Mouse (Mus musculus): Measurements from ENCODE around the gene Atp6v0e2. TPM values are rescaled to one million over a fixed set of nuclear protein-coding genes. Genes with fewer than 3 reads are reported as not detected.

The Atp6v0e2 gene
- polyA plus RNA-seq, 1 experiment from 2014 or later, result 55.1 TPM

DNA sequence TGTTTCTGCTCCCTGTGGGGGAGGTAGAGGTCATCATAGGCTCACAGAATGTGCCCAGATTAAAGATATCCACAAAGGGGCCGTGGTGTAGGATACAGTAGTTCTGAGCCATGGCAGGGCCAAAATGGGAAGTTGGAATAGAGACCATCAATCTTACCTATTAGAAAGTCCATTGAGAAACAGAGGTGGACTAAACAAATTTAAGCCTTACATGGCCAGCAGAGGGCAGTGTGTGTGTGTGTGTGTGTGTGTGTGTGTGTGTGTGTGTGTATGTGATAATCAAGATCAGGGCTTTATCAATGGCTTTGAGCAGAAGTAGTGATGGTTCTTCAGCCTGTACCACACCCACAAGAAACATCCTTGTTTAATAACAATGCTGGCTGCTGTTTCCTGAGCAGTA, 8.9 kb downstream of the Atp6v0e2 start:
- no peak overlapping the region for H3K9ac ChIP-seq (ENCODE audit: low read depth, low read length)
- H3K36me3 ChIP-seq (ENCODE audit: control insufficient read depth, insufficient read depth, low read length), result no peaks in the 10 kb centered on the region
- H3K4me1 ChIP-seq (replicated peaks; ENCODE audit: control insufficient read depth, insufficient read depth, low read length), result no peaks in the 10 kb centered on the region
- H3K27ac ChIP-seq (ENCODE audit: low read depth, low read length), result no peak overlapping the region
- H3K4me2 ChIP-seq (replicated peaks; ENCODE audit: low read depth, low read length), result no peak overlapping the region
- H3K9me3 ChIP-seq (ENCODE audit: control insufficient read depth, low read length), result no peaks in the 10 kb centered on the region
- peak; percentile 62 for DNase-seq (ENCODE audit: low spot score)
- WGBS, result 43% methylated on average over 1 of the region's 1 CpGs
- H3K4me3 ChIP-seq (ENCODE audit: low read depth, low read length), result no peak overlapping the region
- ATAC-seq (ENCODE audit: low FRiP score), result no peak
- no peaks in the 10 kb centered on the region for H3K27me3 ChIP-seq (ENCODE audit: control insufficient read depth, insufficient read depth, low read length)

DNA sequence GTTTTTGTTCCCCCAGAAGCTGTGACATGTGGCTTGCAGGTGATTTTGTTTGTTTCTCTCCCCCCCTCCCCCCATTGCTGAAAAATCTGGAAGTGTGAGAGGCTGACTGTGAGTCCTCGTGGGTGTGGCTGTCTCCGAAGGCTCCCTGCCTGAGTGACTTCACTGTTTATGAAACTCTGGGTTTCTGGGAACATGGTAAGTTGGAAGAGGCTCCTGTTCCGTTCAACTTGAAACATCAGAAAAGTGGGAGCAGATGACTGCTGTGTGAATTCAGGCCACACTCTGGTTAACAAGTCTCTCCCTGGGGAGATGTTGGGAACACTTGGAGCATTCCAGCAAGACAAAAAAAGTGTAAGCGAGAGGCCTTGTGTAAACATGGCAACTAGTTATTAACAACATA, 9.4 kb downstream of the Atp6v0e2 start:
- no peak overlapping the region for H3K9ac ChIP-seq (ENCODE audit: low read depth, low read length)
- H3K27me3 ChIP-seq (ENCODE audit: control insufficient read depth, insufficient read depth, low read length), result no peaks in the 10 kb centered on the region
- H3K4me2 ChIP-seq (replicated peaks; ENCODE audit: low read depth, low read length), result no peak overlapping the region
- no peaks in the 10 kb centered on the region for H3K36me3 ChIP-seq (ENCODE audit: control insufficient read depth, insufficient read depth, low read length)
- H3K27ac ChIP-seq (ENCODE audit: low read depth, low read length), result no peak overlapping the region
- no peak overlapping the region for H3K4me3 ChIP-seq (ENCODE audit: low read depth, low read length)
- H3K4me1 ChIP-seq (replicated peaks; ENCODE audit: control insufficient read depth, insufficient read depth, low read length), result no peaks in the 10 kb centered on the region
- no peaks in the 10 kb centered on the region for H3K9me3 ChIP-seq (ENCODE audit: control insufficient read depth, low read length)
- 53% methylated on average over 4 of the region's 4 CpGs for WGBS
- ATAC-seq (ENCODE audit: low FRiP score) (no peak), DNase-seq (ENCODE audit: low spot score) (no peak)

DNA sequence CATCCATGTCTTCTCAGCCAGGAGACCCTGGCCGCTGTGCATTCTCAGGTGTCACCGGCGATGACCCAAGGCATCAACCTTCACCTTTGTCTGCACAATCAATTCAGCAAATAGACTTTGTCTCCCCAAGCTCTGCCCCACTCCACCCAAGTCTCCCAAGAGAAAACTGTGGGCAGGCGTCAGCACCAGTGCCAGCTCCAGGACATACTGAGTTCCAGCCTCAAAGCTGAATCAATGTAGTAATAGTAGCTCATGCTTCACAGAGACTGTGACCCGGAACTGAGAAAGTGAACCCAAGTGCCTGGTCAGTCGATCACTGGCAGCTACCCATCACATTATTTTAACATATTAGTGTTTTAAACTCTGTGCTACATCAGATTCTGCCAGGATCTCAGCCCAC, 10.9 kb downstream of the Atp6v0e2 start:
- Histone ChIP-seq H3K36me3 (ENCODE audit: control insufficient read depth, insufficient read depth, low read length) (no peaks in the 10 kb centered on the region), H3K27ac (ENCODE audit: low read depth, low read length) (no peak overlapping the region), H3K27me3 (ENCODE audit: control insufficient read depth, insufficient read depth, low read length) (no peaks in the 10 kb centered on the region), H3K4me3 (ENCODE audit: low read depth, low read length) (no peak overlapping the region), H3K9me3 (ENCODE audit: control insufficient read depth, low read length) (no peaks in the 10 kb centered on the region), H3K4me2 (replicated peaks; ENCODE audit: low read depth, low read length) (no peak overlapping the region), H3K4me1 (replicated peaks; ENCODE audit: control insufficient read depth, insufficient read depth, low read length) (no peaks in the 10 kb centered on the region), H3K9ac (ENCODE audit: low read depth, low read length) (no peak overlapping the region)
- ATAC-seq (ENCODE audit: low FRiP score), result no peak
- WGBS, result 89% methylated on average over 6 of the region's 6 CpGs
- no peak for DNase-seq (ENCODE audit: low spot score)

DNA sequence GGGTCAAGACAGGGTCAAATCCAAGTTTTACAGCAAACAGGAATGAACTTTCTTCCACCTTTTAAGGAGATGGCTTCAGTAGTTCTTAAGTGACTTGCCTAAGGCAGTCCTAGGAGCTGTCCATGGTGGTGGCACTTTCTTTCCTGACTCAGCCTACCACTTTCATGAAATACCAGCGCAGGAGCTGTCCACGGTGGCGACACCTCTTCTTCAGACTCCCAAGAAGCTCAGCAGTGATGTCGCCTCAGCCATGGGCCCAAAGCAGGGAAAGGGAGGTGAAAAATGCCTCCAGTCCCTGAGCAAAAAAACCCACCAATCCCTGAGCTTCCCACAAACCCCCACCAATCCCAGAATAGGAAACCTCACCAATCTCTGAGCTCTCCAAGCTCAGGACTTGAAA, 15.5 kb downstream of the Atp6v0e2 start:
- Histone ChIP-seq H3K9ac (ENCODE audit: low read depth, low read length) (no peak overlapping the region), H3K4me1 (replicated peaks; ENCODE audit: control insufficient read depth, insufficient read depth, low read length) (peaks cover 3% of the 10 kb centered on the region; the same call in 1 of the 2 replicates), H3K9me3 (ENCODE audit: control insufficient read depth, low read length) (no peaks in the 10 kb centered on the region), H3K4me2 (replicated peaks; ENCODE audit: low read depth, low read length) (no peak overlapping the region), H3K27ac (ENCODE audit: low read depth, low read length) (no peak overlapping the region), H3K27me3 (ENCODE audit: control insufficient read depth, insufficient read depth, low read length) (no peaks in the 10 kb centered on the region), H3K36me3 (ENCODE audit: control insufficient read depth, insufficient read depth, low read length) (no peaks in the 10 kb centered on the region; the same call in 1 of the 2 replicates), H3K4me3 (ENCODE audit: low read depth, low read length) (no peak overlapping the region)
- DNase-seq (ENCODE audit: low spot score) (no peak), ATAC-seq (ENCODE audit: low FRiP score) (no peak)
- 65% methylated on average over 4 of the region's 4 CpGs for WGBS

DNA sequence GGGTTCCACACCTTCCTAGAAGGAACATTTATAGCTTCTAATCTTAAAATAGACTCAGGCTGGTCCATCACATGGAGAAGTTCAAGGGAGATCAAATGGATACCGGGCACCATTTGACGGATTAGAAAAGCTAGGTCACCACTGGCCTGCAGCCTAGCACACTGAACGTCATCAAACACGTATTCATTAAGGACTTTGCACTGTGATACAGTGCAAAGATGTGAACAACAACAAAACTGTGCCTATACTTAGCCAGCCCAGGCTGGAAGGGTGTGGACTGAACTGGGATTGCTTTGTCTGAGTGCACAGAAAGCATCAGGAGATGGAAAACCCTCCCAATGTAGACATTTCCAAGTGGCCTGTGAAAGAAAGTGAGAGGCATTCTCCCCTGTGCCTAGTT, 16.4 kb downstream of the Atp6v0e2 start:
- Histone ChIP-seq H3K4me3 (ENCODE audit: low read depth, low read length) (peak overlapping the region; percentile 55), H3K9ac (ENCODE audit: low read depth, low read length) (peak overlapping the region; percentile 85), H3K27me3 (ENCODE audit: control insufficient read depth, insufficient read depth, low read length) (no peaks in the 10 kb centered on the region), H3K4me2 (replicated peaks; ENCODE audit: low read depth, low read length) (peak overlapping the region; percentile 75), H3K27ac (ENCODE audit: low read depth, low read length) (peak overlapping the region; percentile 95), H3K9me3 (ENCODE audit: control insufficient read depth, low read length) (no peaks in the 10 kb centered on the region), H3K4me1 (replicated peaks; ENCODE audit: control insufficient read depth, insufficient read depth, low read length) (peaks cover 3% of the 10 kb centered on the region; the same call in 1 of the 2 replicates), H3K36me3 (ENCODE audit: control insufficient read depth, insufficient read depth, low read length) (peaks cover 2% of the 10 kb centered on the region; the same call in 1 of the 2 replicates)
- 80% methylated on average over 4 of the region's 4 CpGs for WGBS
- peak; percentile 34 for DNase-seq (ENCODE audit: low spot score)
- 0 out of 2 replicates have a peak, but pooled peaks have one; percentile 11 for ATAC-seq (ENCODE audit: low FRiP score)

DNA sequence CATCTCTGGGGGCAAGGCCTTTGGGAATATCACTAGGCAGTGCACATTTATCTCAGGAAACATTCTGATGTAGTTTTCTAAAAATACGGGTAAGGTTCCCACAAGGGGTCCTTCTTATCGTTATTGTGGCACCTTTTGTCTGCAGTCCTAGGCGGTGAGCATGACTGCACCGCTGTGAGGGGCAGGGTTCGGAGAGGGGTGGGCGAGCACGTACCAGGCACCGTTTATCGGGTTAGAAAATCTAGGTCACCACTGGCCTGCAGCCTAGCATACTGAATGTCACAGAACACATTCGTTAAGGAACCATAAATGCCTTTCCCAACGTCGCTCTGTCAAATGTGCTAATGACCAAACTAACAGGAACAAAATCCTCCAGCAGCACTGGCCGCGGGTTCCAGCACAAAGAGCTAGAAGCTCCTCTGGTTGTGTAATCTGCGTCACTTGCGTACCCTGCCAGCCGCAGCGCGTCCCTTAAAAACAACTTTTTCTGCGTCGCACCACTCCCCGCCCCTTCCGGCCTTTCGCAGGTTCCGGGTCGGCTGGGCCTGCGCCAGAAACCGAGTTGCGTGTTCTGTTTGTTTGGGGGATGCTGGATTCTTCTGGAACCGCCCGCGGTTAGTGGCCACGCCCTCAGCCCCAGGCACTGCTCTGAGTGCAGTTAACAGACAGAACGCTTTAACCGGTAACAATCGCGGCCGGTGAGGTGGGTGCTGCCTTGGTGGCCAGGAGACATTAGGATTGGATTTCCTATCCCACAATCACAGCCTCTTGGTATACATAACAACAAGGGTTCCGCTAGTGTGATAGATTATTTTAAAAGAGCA, 17.1 kb downstream of the Atp6v0e2 start, which contains the start of gene Lrrc61:
Gene Lrrc61 (plus strand): TSS at position 517 of the 824 bp plus-strand sequence.
- H3K27ac ChIP-seq (ENCODE audit: low read depth, low read length), result peak within 1 kb of the TSS; percentile 95
- peaks cover 2% of the 10 kb centered on the region; the same call in 1 of the 2 replicates for H3K36me3 ChIP-seq (ENCODE audit: control insufficient read depth, insufficient read depth, low read length)
- no peaks in the 10 kb centered on the region for H3K9me3 ChIP-seq (ENCODE audit: control insufficient read depth, low read length)
- H3K27me3 ChIP-seq (ENCODE audit: control insufficient read depth, insufficient read depth, low read length), result no peaks in the 10 kb centered on the region
- peak within 1 kb of the TSS; percentile 75 for H3K4me2 ChIP-seq (replicated peaks; ENCODE audit: low read depth, low read length)
- DNase-seq (ENCODE audit: low spot score) (peak; percentile 93), ATAC-seq (ENCODE audit: low FRiP score) (peak; percentile 93)
- peak within 1 kb of the TSS; percentile 85 for H3K9ac ChIP-seq (ENCODE audit: low read depth, low read length)
- 1% methylated on average over 39 of the region's 39 CpGs for WGBS
- peaks cover 3% of the 10 kb centered on the region; the same call in 1 of the 2 replicates for H3K4me1 ChIP-seq (replicated peaks; ENCODE audit: control insufficient read depth, insufficient read depth, low read length)
- peak within 1 kb of the TSS; percentile 55 for H3K4me3 ChIP-seq (ENCODE audit: low read depth, low read length)

DNA sequence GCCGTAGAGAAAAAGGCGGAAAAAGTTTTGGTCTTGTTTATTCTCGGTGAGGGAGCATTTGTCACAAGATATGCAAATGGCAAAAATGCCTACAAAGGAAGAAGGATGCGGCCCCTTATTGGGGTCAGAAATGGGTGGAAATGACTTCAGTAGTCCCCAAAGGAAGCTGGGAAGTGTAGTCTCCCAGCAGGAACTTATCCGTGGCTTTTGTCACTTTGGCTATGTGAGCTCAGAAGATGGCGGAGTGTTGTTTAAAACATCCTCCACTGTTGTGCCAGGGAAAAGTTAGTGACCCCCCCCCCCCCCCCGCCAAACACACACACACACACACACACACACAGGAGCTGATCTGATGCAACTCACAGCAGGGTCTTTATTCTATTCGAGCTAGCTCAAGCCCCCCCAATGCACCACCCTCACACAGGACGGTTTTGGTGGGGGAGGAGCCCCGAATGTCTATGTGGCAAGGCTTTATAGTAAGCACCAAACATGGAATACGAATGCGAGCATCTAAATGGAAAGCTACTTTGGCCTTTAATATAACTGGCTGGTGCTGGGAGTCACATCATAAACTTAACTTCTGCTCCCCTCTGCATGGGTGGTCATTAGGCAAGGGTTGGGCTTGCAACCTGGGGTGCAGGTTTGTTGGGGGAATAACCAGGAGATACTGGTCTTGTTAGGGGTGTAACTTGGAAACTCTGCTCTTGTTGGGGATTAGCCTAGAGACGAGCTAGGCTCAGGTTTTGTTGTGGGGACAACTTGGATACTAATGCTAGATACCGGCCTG, 17.9 kb downstream of the Atp6v0e2 start:
- no peaks in the 10 kb centered on the region for H3K27me3 ChIP-seq (ENCODE audit: control insufficient read depth, insufficient read depth, low read length)
- peak overlapping the region; percentile 55 for H3K4me3 ChIP-seq (ENCODE audit: low read depth, low read length)
- DNase-seq (ENCODE audit: low spot score) (peak; percentile 78), ATAC-seq (ENCODE audit: low FRiP score) (peak; percentile 86)
- H3K9ac ChIP-seq (ENCODE audit: low read depth, low read length), result peak overlapping the region; percentile 85
- H3K9me3 ChIP-seq (ENCODE audit: control insufficient read depth, low read length), result no peaks in the 10 kb centered on the region
- peaks cover 2% of the 10 kb centered on the region; the same call in 1 of the 2 replicates for H3K36me3 ChIP-seq (ENCODE audit: control insufficient read depth, insufficient read depth, low read length)
- H3K27ac ChIP-seq (ENCODE audit: low read depth, low read length), result peak overlapping the region; percentile 95
- whole genome bisulfite sequencing, result 36% methylated on average over 13 of the region's 14 CpGs
- H3K4me1 ChIP-seq (replicated peaks; ENCODE audit: control insufficient read depth, insufficient read depth, low read length), result peaks cover 3% of the 10 kb centered on the region; the same call in 1 of the 2 replicates
- H3K4me2 ChIP-seq (replicated peaks; ENCODE audit: low read depth, low read length), result peak overlapping the region; percentile 75

DNA sequence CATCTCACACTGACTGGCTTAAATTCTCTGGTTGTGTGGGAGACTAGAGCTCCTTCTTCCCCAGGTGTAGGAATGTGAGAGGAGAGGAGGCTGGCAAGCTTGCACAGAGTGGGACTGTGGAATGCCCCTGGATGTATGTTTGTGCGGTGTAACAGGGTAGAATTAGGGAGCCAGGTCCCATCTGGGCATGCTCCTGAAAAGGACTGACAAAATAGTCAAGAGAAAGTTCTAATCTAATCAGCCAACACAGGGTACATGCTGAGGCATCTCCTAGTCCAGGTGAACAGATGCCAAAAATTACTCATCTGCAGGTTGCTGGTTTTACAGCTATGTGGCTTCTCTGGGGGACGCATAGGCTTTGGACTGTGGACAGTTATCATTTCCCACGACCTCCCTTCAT, 18.5 kb downstream of the Atp6v0e2 start:
- no peak overlapping the region for H3K9ac ChIP-seq (ENCODE audit: low read depth, low read length)
- peaks cover 3% of the 10 kb centered on the region; the same call in 1 of the 2 replicates for H3K4me1 ChIP-seq (replicated peaks; ENCODE audit: control insufficient read depth, insufficient read depth, low read length)
- WGBS, result 89% methylated on average over 3 of the region's 3 CpGs
- H3K4me2 ChIP-seq (replicated peaks; ENCODE audit: low read depth, low read length), result no peak overlapping the region
- peaks cover 2% of the 10 kb centered on the region; the same call in 1 of the 2 replicates for H3K36me3 ChIP-seq (ENCODE audit: control insufficient read depth, insufficient read depth, low read length)
- no peaks in the 10 kb centered on the region for H3K9me3 ChIP-seq (ENCODE audit: control insufficient read depth, low read length)
- DNase-seq (ENCODE audit: low spot score), result no peak
- no peak for ATAC-seq (ENCODE audit: low FRiP score)
- no peak overlapping the region for H3K27ac ChIP-seq (ENCODE audit: low read depth, low read length)
- H3K4me3 ChIP-seq (ENCODE audit: low read depth, low read length), result no peak overlapping the region
- no peaks in the 10 kb centered on the region for H3K27me3 ChIP-seq (ENCODE audit: control insufficient read depth, insufficient read depth, low read length)

Measured in hindbrain, embryonic 11.5 days (tissue).